Mouse (Mus musculus): Measurements from ENCODE around the gene Pde6g.

- TF ChIP-seq POLR2A (IDR thresholded peaks at IDR 0.05; ENCODE audit: control insufficient read depth, low read depth, low read length), result no peak; the same call in 1 of the 2 replicates
- TF ChIP-seq CTCF (IDR thresholded peaks at IDR 0.05; ENCODE audit: control insufficient read depth, insufficient read depth, insufficient replicate concordance, low read depth, low read length), result no peak
Observed at GRCm38 (mm10) chr11:120499894-120500293, 46.6 kb upstream of the Pde6g start.

All from testis, adult 2 months (tissue).